Mouse (Mus musculus) retina, embryonic 14.5 days (tissue): ENCODE results near the gene Fcgr3.

Source experiments
- DNase-seq: peaks from one replicate; pipeline ENCODE4 v3.0.0-alpha.2; 2015; ENCODE audit warnings: low spot score

Gene Fcgr3

DNA sequence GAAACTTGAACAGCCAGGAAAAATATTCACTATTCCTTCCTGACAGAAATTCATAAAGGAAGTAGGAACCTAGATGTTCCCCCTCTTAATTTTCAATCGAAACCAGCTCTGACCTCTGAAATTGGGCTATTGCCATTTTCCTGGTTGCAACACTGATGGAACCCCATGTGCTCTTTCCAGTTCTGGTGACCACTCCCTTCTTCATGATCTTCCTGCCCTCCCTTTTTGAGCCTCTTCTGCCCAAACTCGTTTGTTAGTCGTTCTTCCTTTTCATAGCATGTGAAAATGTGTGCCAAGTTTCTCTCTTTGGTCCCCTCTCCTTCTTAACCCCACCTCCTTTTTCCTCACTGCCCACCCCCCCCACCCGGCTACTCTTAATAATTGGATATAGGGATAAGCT lies 53.0 kb downstream of the Fcgr3 start:
- no peak for DNase-seq

DNA sequence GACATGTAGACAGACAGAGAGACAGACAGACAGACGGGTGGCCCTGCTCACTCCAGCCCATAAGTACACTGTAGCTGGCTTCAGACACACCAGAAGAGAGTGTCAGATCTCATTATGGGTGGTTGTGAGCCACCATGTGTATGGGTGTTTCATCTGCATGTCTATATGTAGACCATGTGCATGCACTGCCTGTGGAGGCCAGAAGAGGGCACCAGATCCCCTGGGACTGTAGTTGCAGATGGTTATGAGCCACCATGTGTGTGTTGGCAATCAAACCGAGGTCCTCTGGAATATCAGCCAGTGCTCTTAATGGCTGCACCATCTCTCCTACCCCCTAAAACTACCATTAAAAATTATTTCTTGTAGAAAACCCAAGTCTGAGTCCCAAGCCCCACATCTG lies 57.8 kb downstream of the Fcgr3 start:
- no peak for DNase-seq

DNA sequence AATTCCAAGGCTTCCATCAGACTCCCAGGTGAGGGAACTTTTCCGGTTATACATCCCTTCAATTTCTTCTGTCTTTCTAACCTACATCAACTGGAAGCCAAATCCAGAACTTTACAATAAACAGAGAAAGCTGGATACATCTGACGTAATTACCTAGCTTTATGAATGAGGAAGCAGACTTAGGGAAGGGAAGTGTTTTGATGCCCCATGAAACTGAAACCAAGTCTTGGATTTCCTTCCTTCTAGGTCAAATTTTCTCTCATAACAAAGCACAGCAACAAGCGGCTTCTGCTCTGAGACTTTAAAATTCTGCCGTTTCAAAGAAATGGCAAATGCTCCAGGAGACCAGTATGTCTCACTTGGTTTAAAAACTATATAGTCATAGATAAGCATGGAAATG lies 58.4 kb downstream of the Fcgr3 start:
- no peak for DNase-seq

DNA sequence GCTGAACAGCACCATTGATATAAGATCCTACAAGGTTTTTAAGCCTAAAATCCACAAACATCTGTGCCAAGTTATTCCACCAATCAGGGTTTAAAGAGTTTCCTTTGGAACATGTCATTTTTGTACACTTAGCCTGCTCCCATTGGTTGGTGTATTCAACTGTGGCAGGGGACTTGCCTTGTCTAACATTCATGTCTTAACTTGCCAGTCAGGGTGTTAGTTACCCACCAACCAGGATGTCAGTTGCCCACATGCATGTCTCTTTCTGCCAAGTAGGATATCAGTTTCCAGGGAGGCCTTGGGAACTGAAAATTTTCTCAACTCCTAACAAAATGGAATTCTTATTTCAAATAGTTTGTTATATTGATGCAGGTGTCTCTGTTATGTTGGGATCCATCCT lies 59.1 kb downstream of the Fcgr3 start:
- no peak for DNase-seq

DNA sequence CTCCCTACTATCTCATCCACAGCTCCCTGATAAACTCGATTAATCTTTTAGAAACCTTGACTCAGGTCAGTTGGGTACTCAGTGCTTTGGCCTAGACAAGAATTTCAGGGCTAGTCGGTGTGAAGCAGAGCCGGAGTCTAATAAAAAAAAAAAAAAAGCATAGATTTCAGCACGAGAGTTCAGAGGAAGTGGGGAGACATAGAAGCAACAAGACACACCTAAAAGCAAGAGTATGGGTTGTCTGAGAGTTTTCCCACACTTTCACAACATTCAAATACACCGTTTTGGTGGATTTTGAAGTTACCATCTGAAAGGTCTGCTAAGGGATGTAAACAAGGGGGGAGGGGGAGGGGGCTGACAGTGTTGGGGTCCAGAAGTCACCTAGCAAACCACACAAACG lies 59.7 kb downstream of the Fcgr3 start:
- DNase-seq, result no peak
